Mouse (Mus musculus) testis, adult 2 months (tissue): Measurements from ENCODE around the gene Lipt2. TPM values are rescaled to one million over a fixed set of nuclear protein-coding genes. Genes with fewer than 3 reads are reported as not detected.

Experiments used
- H3K27ac ChIP-seq: fragments of 200-500 bp; 2 replicates; pipeline ENCODE4 v1.5.1; 2012; ENCODE audit warnings: low read depth, low read length; ENCODE audit not compliant: control insufficient read depth, insufficient read depth
- H3K27me3 ChIP-seq: fragments of 200-500 bp; 2 replicates; pipeline ENCODE4 v1.6.1; 2012; ENCODE audit warnings: mild to moderate bottlenecking, low read length, moderate library complexity; ENCODE audit not compliant: control insufficient read depth, insufficient read depth
- H3K36me3 ChIP-seq: fragments of 200-500 bp; 2 replicates; pipeline ENCODE4 v1.6.1; 2012; ENCODE audit warnings: mild to moderate bottlenecking, low read length; ENCODE audit not compliant: control insufficient read depth, insufficient read depth
- H3K4me1 ChIP-seq: fragments of 200-500 bp; 2 replicates; pipeline ENCODE4 v1.6.1; 2012; ENCODE audit warnings: low read length; ENCODE audit not compliant: control insufficient read depth, insufficient read depth
- H3K4me3 ChIP-seq: fragments of 200-500 bp; 2 replicates; pipeline ENCODE4 v1.5.1; 2012; ENCODE audit warnings: low read depth, mild to moderate bottlenecking, low read length, moderate library complexity, mixed read lengths; ENCODE audit not compliant: control insufficient read depth
- CTCF ChIP-seq: fragments of 200-500 bp; IDR thresholded peaks from 2 replicates; pipeline ENCODE4 v1.5.1; 2012; ENCODE audit warnings: low read depth, mild to moderate bottlenecking, inconsistent platforms, low read length, moderate library complexity; ENCODE audit not compliant: control insufficient read depth, insufficient read depth, insufficient replicate concordance
- POLR2A ChIP-seq: fragments of 200-500 bp; IDR thresholded peaks from 2 replicates; pipeline ENCODE4 v1.6.1; 2012; ENCODE audit warnings: low read depth, mild to moderate bottlenecking, inconsistent platforms, low read length, moderate library complexity; ENCODE audit not compliant: control insufficient read depth
- polyA plus RNA-seq: library from polyadenylated mRNA; depleted of rRNA; stranded (reverse); fragments of >200 nt; gene quantifications from 2 replicates; pipeline ENCODE4 v1.2.3, GENCODE M21; 2012; rRNA removed

The Lipt2 gene
- polyA plus RNA-seq, 1 experiment, result 2.2 TPM

- no peak overlapping the region for H3K27ac ChIP-seq
- TF ChIP-seq CTCF (no peak), POLR2A (no peak)
- H3K36me3 ChIP-seq, result no peaks in the 10 kb centered on the region
- H3K27me3 ChIP-seq, result no peaks in the 10 kb centered on the region
- H3K4me1 ChIP-seq, result no peaks in the 10 kb centered on the region
- H3K4me3 ChIP-seq, result no peak overlapping the region
Measured at GRCm38 (mm10) chr7:100204871-100205270, 45.8 kb downstream of the Lipt2 start.

DNA sequence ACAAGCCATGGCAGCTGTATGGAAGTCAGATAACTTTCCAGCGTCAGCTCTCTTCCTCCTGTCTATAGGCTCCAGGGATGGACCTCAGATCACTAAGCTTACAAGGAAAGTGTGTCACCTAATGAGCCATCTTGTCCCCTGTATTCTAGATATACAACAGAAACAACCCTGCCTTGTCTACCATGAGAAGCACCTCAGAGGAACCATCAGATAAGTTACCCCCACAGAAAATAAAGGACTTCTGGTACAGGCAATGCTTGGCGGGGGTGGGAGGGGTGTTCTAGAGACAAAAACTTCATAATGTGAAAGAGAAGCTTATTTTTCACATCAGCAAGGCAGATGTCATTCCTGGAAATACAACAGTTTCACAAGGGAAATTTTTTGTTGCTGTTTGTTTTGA lies 47.1 kb downstream of the Lipt2 start:
- Histone ChIP-seq H3K36me3 (no peaks in the 10 kb centered on the region), H3K4me3 (no peak overlapping the region), H3K27me3 (no peaks in the 10 kb centered on the region), H3K4me1 (no peaks in the 10 kb centered on the region), H3K27ac (no peak overlapping the region)
- TF ChIP-seq POLR2A, result no peak
- TF ChIP-seq CTCF, result no peak

GRCm38 (mm10) chr7:100207886-100208285 lies 48.8 kb downstream of the Lipt2 start:
- Histone ChIP-seq H3K27me3 (no peaks in the 10 kb centered on the region), H3K27ac (no peak overlapping the region), H3K4me1 (no peaks in the 10 kb centered on the region), H3K4me3 (no peak overlapping the region), H3K36me3 (no peaks in the 10 kb centered on the region)
- TF ChIP-seq POLR2A (no peak), CTCF (no peak)

Other genes with a start within 250 kb of the Lipt2 start
- gene Rnf169, start 178.8 kb upstream of the Lipt2 start, polyA plus RNA-seq, result 1.6 TPM in 2 replicates
- 0.38 and 1.2 TPM in 2 replicates for gene Chrdl2, start 153.1 kb upstream of the Lipt2 start, polyA plus RNA-seq
- gene Pold3, start 37.7 kb upstream of the Lipt2 start, polyA plus RNA-seq, result 50.6 and 51.6 TPM in 2 replicates
- 193 and 197 TPM in 2 replicates for gene Kcne3, start 17.2 kb downstream of the Lipt2 start, polyA plus RNA-seq
- 5.3 and 6.5 TPM in 2 replicates for gene Pgm2l1, start 68.1 kb downstream of the Lipt2 start, polyA plus RNA-seq
- gene P4ha3, start 126.2 kb downstream of the Lipt2 start, polyA plus RNA-seq, result 0.23 and 1.4 TPM in 2 replicates
- gene C2cd3, start 213.0 kb downstream of the Lipt2 start, polyA plus RNA-seq, result 39.7 and 41.8 TPM in 2 replicates
- gene Ppme1, start 213.0 kb downstream of the Lipt2 start, polyA plus RNA-seq, result 129 and 138 TPM in 2 replicates